Mouse (Mus musculus) embryonic fibroblast, embryonic 13.5 days (primary cell): ENCODE measurements at regions not wholly inside any gene's neighbourhood (a gene's known extent, or its start where the extent isn't known, plus 50 kb on each side); places are given as distances from the start of the nearest gene placed in this dataset.

Experiments used
- CTCF ChIP-seq: IDR thresholded peaks from 2 replicates; pipeline ENCODE4 v1.5.1; 2011; ENCODE audit warnings: mild to moderate bottlenecking, control low read depth, low read length, moderate library complexity, borderline replicate concordance; ENCODE audit not compliant: insufficient read depth
- POLR2A ChIP-seq: IDR thresholded peaks from 2 replicates; pipeline ENCODE4 v1.6.1; 2011; ENCODE audit warnings: low read depth, mild to moderate bottlenecking, control low read depth, low read length, moderate library complexity

DNA sequence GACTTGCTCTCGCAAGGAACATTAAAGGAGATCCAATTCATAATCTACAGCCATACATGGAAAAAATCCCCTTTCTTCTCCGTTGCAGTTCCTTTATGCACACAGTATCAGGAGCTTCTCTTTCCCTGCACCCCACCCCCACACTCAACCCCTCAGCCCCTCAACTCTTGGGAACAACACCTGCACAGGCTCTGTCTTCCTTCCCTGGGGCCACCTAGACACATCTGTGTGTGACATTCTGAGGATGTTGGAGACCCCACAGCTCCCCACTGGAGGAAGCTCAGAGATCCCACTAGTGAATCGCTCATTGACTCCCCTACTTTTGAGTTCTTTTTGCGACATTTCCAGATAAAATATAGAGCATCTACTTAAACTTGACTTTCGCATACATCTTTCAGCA lies 174.4 kb downstream of the Icos start:
- TF ChIP-seq CTCF: no peak
- no peak for TF ChIP-seq POLR2A
